Mouse (Mus musculus) embryonic facial prominence, embryonic 10.5 days (tissue): ENCODE measurements around the gene 4930469K13Rik. TPM values are rescaled to one million over a fixed set of nuclear protein-coding genes. Genes with fewer than 3 reads are reported as not detected.

Experiments
- DNase-seq: peaks from one replicate; pipeline ENCODE4 v3.0.0-alpha.2; 2017; ENCODE audit warnings: low spot score
- H3K27ac ChIP-seq: fragments of 300-500 bp; sonication (generic); replicated peaks from 2 replicates; pipeline ENCODE4 v1.5.1; 2016; ENCODE audit warnings: mild to moderate bottlenecking
- H3K27me3 ChIP-seq: fragments of 300-500 bp; sonication (generic); replicated peaks from 2 replicates; pipeline ENCODE4 v1.6.1; 2016; ENCODE audit warnings: low read depth, mild to moderate bottlenecking; ENCODE audit not compliant: poor library complexity, severe bottlenecking
- H3K36me3 ChIP-seq: fragments of 300-500 bp; sonication (generic); replicated peaks from 2 replicates; pipeline ENCODE4 v1.6.1; 2016; ENCODE audit warnings: mild to moderate bottlenecking, moderate library complexity
- H3K4me1 ChIP-seq: fragments of 300-500 bp; sonication (generic); 2 replicates; pipeline ENCODE4 v1.6.1; 2016
- H3K4me3 ChIP-seq: fragments of 300-500 bp; sonication (generic); 2 replicates; pipeline ENCODE4 v1.5.1; 2016; ENCODE audit warnings: mild to moderate bottlenecking, moderate library complexity
- H3K9me3 ChIP-seq: fragments of 300-500 bp; sonication (generic); 2 replicates; pipeline ENCODE4 v1.6.1; 2016; ENCODE audit warnings: mild to moderate bottlenecking
- WGBS: fragments of 180-500 bp; shearing (Covaris S2); methylation state at CpG from one replicate; pipeline ENCODE4 v1.1.7; 2016; 5-methylcytosine and 5-hydroxymethylcytosine counted together
- polyA plus RNA-seq: library from polyadenylated mRNA; unstranded; fragments of >200 nt; fragmentation: Nextera tagmentation; extraction: Ambion mirVana; gene quantifications from 2 replicates; pipeline ENCODE4 v1.2.1, GENCODE M21; 2016

4930469K13Rik gene
- polyA plus RNA-seq, 1 experiment from 2014 or later, result not detected

DNA sequence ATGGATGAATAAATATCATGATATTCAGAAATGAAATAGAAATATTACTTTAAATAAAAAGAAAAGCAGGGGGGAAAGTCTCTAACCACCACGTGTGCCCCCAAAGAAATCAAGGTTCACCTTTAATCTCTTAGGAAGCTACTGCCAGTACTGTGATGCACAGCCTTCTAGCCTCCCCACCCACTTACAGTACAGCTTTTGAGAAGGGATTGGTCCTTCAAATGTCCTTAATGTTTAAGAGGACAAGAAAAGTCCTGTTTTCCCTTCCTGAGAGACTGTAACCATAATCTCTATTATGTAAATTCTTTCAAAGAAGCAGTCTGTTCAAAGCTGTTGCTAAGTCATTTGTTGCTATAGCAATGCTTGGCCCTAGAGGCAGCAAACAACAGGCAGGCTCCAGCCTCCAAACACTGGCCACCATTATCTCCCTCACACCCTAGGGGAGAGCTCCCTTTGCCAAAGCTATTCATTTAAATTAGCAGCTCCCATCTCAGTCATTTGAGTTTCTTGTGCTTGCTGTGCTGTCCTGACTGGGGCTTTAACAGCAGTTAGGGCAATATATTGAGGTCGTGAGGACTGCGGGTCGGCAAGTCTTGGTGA, 14.5 kb upstream of the 4930469K13Rik start:
- no peaks in the 10 kb centered on the region for H3K9me3 ChIP-seq
- no peak for DNase-seq
- no peak overlapping the region for H3K4me3 ChIP-seq

GRCm38 (mm10) chr11:34111940-34112339, 13.6 kb upstream of the 4930469K13Rik start:
- WGBS, result 65% methylated on average over 7 of the region's 7 CpGs
- H3K4me1 ChIP-seq, result peaks cover 8% of the 10 kb centered on the region; the same call in 1 of the 2 replicates
- no peaks in the 10 kb centered on the region for H3K27me3 ChIP-seq
- no peak for DNase-seq
- no peaks in the 10 kb centered on the region for H3K9me3 ChIP-seq
- no peak overlapping the region for H3K27ac ChIP-seq
- no peak overlapping the region for H3K4me3 ChIP-seq
- no peaks in the 10 kb centered on the region for H3K36me3 ChIP-seq

More for the DNA sequence above, 14.5 kb upstream of the 4930469K13Rik start:
- Histone ChIP-seq H3K4me1 (peaks cover 8% of the 10 kb centered on the region; the same call in 1 of the 2 replicates), H3K27ac (no peak overlapping the region), H3K36me3 (no peaks in the 10 kb centered on the region), H3K27me3 (no peaks in the 10 kb centered on the region)
- WGBS, result 37% methylated on average over 4 of the region's 4 CpGs

- Histone ChIP-seq H3K27me3 (no peaks in the 10 kb centered on the region), H3K9me3 (no peaks in the 10 kb centered on the region), H3K36me3 (no peaks in the 10 kb centered on the region), H3K4me1 (peaks cover 8% of the 10 kb centered on the region; the same call in 1 of the 2 replicates), H3K27ac (no peak overlapping the region), H3K4me3 (no peak overlapping the region)
- no peak for DNase-seq
- 93% methylated on average over 1 of the region's 1 CpGs for WGBS
These were observed 10.9 kb upstream of the 4930469K13Rik start for GRCm38 (mm10) chr11:34109260-34109659.

DNA sequence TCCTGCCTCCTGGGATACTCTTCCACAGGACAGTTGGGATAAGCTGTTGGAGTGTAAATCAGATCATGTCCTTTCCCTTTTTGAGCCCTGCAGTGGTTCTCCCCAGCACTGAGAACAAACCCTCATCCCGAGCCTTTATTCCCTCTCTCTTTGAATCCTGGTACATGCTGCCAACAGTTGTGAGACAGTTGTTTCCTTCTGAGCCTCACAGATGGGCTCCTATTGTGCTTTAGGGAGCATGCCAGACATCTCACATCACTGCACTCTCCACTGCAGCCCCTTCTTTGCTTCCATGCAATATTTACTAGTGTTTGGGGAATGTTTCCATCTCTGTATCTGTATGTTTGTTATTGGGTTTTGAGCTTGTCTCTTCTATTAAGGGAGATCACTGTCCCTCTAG, 6.6 kb upstream of the 4930469K13Rik start:
- DNase-seq, result no peak
- H3K27ac ChIP-seq, result no peak overlapping the region
- H3K36me3 ChIP-seq, result no peaks in the 10 kb centered on the region
- H3K9me3 ChIP-seq, result no peaks in the 10 kb centered on the region
- no peaks in the 10 kb centered on the region for H3K4me1 ChIP-seq
- H3K27me3 ChIP-seq, result no peaks in the 10 kb centered on the region
- no peak overlapping the region for H3K4me3 ChIP-seq
- WGBS, result 49% methylated on average over 1 of the region's 1 CpGs

GRCm38 (mm10) chr11:34101827-34102226, 3.5 kb upstream of the 4930469K13Rik start:
- WGBS, result 87% methylated on average over 4 of the region's 4 CpGs
- H3K4me3 ChIP-seq, result no peak overlapping the region
- H3K27ac ChIP-seq, result no peak overlapping the region
- H3K4me1 ChIP-seq, result no peaks in the 10 kb centered on the region
- no peak for DNase-seq
- no peaks in the 10 kb centered on the region for H3K27me3 ChIP-seq
- no peaks in the 10 kb centered on the region for H3K9me3 ChIP-seq
- no peaks in the 10 kb centered on the region for H3K36me3 ChIP-seq

GRCm38 (mm10) chr11:34087064-34087463, 11.3 kb downstream of the 4930469K13Rik start:
- 70% methylated on average over 3 of the region's 3 CpGs for WGBS
- no peak for DNase-seq
- no peaks in the 10 kb centered on the region for H3K4me1 ChIP-seq
- H3K36me3 ChIP-seq, result no peaks in the 10 kb centered on the region
- no peaks in the 10 kb centered on the region for H3K9me3 ChIP-seq
- no peak overlapping the region for H3K4me3 ChIP-seq
- no peak overlapping the region for H3K27ac ChIP-seq
- no peaks in the 10 kb centered on the region for H3K27me3 ChIP-seq

GRCm38 (mm10) chr11:34086164-34086751, 12.1 kb downstream of the 4930469K13Rik start:
- Histone ChIP-seq H3K4me3 (no peak overlapping the region), H3K4me1 (no peaks in the 10 kb centered on the region), H3K9me3 (no peaks in the 10 kb centered on the region), H3K36me3 (no peaks in the 10 kb centered on the region), H3K27me3 (no peaks in the 10 kb centered on the region), H3K27ac (no peak overlapping the region)
- no peak for DNase-seq
- WGBS, result 83% methylated on average over 8 of the region's 8 CpGs

DNA sequence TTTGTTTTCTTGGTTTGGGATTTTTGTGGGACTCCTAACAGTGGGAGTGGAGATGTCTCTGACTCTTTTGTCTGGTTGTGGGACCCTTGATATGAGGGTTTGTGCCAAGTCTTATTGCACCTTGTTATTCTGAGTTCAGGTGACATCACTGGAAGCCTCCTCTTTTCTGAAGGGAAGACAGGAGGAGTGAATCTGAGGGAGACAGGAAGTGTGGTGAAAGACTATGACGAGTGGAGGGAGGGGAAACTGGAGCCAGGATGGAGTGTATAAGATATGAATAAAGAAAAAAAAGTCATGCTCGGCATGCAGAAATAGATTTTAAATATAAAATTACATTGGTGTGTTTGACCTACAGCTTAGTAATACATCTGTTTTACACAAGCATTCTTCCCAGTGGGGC, 13.7 kb downstream of the 4930469K13Rik start:
- Histone ChIP-seq H3K4me3 (no peak overlapping the region), H3K9me3 (no peaks in the 10 kb centered on the region), H3K4me1 (no peaks in the 10 kb centered on the region), H3K36me3 (no peaks in the 10 kb centered on the region), H3K27me3 (no peaks in the 10 kb centered on the region), H3K27ac (no peak overlapping the region)
- 64% methylated on average over 2 of the region's 2 CpGs for WGBS
- no peak for DNase-seq

DNA sequence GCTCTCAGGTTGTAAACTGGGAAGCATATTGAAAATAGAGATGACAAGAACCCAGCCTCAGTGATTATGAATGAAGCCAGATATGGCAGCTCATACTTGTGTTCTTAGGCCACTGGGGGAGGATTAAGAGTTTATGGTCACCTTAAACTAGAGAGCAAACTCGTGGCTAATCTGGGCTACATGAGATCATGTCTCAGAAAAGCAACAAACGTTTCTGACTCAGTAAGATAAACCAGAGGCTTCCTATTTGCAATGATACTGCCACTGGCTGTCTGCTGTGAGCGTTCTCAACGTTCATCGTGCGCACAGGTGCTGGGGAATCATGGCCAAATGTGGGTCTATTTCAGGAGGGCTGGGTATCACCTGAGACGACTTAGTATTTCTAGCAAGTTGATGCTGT, 14.6 kb downstream of the 4930469K13Rik start:
- no peak for DNase-seq
- Histone ChIP-seq H3K27me3 (no peaks in the 10 kb centered on the region), H3K9me3 (no peaks in the 10 kb centered on the region), H3K27ac (no peak overlapping the region), H3K4me1 (no peaks in the 10 kb centered on the region), H3K36me3 (no peaks in the 10 kb centered on the region), H3K4me3 (no peak overlapping the region)
- WGBS, result 82% methylated on average over 7 of the region's 7 CpGs

DNA sequence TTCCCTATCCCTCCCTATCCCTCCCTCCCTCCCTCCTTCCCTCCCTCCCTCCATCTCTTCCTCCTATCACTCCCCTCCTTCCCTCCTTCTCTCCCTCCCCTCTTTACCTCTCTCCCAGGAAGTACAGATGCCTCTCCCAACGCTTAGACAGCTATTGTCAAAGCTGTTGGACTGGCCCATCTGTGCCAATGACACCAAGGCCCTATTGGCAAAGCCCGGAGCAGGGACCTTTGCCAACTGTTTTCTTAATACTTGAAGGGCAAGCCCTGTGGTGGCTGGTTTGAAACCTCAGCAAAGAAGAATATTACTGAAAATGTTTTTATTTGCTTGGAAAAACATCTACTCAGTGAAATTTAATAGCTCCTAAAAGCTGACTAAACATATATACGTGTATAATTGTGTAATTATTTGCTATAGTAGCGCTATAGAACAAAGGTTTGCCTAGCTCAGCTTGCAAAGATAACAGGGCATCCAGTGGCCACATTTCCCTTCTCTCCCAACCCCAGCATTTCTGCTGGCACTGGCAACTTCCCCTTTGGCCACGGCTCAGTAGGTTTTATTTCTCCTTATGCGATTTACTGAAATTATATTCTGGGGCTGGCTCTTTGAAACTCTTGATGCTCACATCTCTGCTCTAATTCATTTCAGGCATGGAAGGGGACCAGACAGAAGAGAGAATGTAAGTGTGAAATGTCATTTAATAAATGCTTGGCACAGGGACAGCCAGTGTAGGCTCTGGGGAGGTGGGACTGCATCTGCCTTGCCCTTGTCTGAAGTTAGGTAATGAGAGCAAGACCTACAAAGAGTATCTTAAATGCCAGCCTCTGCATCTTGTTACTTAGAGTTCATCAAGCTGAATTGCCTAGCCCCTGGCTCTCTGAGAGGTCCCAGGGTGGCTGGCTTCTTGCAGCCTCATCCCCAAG, 18.6 kb downstream of the 4930469K13Rik start:
- no peaks in the 10 kb centered on the region; the same call in 1 of the 2 replicates for H3K27me3 ChIP-seq
- WGBS, result 71% methylated on average over 6 of the region's 6 CpGs
- no peaks in the 10 kb centered on the region for H3K36me3 ChIP-seq
- no peaks in the 10 kb centered on the region for H3K9me3 ChIP-seq
- H3K4me1 ChIP-seq, result no peaks in the 10 kb centered on the region
- no peak overlapping the region for H3K27ac ChIP-seq
- no peak for DNase-seq
- H3K4me3 ChIP-seq, result no peak overlapping the region

DNA sequence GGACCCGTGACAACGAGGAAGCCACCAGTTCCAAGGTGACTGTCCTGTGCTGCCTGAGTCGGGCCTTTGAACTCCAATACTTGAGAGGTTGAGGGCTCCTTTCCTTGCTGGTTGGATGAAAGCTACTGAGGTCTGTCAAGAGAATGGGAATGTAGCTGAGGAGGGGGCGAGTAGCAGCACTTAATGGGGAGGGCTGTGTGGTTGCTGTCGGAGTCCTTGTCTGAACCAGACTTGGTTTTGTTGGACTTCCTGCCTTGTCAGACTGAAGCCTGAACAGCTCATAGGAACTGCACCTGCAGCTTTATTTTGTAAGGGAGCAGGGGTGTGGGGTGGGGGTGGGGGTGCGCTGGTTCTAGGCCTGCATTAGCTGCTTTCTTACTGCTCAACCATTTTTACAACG, 19.8 kb downstream of the 4930469K13Rik start:
- 90% methylated on average over 7 of the region's 7 CpGs for WGBS
- Histone ChIP-seq H3K36me3 (no peaks in the 10 kb centered on the region), H3K4me3 (no peak overlapping the region), H3K27me3 (peaks cover 6% of the 10 kb centered on the region; the same call in 1 of the 2 replicates), H3K4me1 (no peaks in the 10 kb centered on the region), H3K9me3 (no peaks in the 10 kb centered on the region), H3K27ac (no peak overlapping the region)
- DNase-seq, result no peak

DNA sequence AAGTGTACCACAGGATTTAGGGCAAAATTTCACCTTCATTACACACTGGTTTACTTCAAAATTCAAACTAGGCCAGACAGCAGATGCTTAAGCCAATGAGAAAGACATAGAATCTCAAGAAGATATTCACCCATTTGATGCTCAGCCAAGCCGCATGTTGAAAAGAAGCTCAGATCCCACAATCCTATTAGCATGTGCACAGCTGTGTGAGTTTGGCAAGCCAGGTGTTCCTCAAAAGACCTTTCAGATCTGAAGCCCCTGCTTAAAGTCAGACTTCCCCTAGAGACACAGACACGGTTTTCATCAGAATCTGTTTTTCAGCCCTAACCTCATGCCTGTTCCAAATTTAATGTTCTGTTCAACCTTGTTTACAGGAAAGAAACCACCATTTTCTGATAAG, 20.5 kb downstream of the 4930469K13Rik start:
- H3K36me3 ChIP-seq, result no peaks in the 10 kb centered on the region
- H3K4me3 ChIP-seq, result no peak overlapping the region
- H3K9me3 ChIP-seq, result no peaks in the 10 kb centered on the region
- peaks cover 6% of the 10 kb centered on the region; the same call in 1 of the 2 replicates for H3K27me3 ChIP-seq
- WGBS, result 89% methylated on average over 2 of the region's 2 CpGs
- DNase-seq, result no peak
- H3K27ac ChIP-seq, result no peak overlapping the region
- H3K4me1 ChIP-seq, result no peaks in the 10 kb centered on the region
